Mouse (Mus musculus) MEL (cell line): Measurements from ENCODE around the gene Ace3. TPM values are rescaled to one million over a fixed set of nuclear protein-coding genes. Genes with fewer than 3 reads are reported as not detected.

ENCODE experiments used
- DNase-seq: peaks from one replicate; pipeline ENCODE4 v3.0.0; 2011; ENCODE audit warnings: low read depth, low spot score
- H3K27ac ChIP-seq: 2 replicates; pipeline ENCODE4 v1.5.1; 2012; ENCODE audit warnings: low read depth, mild to moderate bottlenecking, control low read depth, low read length, moderate library complexity; ENCODE audit not compliant: control insufficient read depth
- H3K27me3 ChIP-seq, 2 experiments: fragments of 150-350 bp in 1 of 2; sonication (generic) in 1 of 2; 2 replicates each; pipeline ENCODE4 v1.6.1; 2012; ENCODE audit warnings: low read length in 2 of 2, mild to moderate bottlenecking in 2 of 2, improper control_type of control experiment in 1 of 2, moderate library complexity in 1 of 2; ENCODE audit not compliant: insufficient read depth in 2 of 2, control insufficient read depth in 1 of 2
- H3K36me3 ChIP-seq, 2 experiments: 2 replicates each; pipeline ENCODE4 v1.6.1; 2012 to 2014; ENCODE audit warnings: low read length in 2 of 2, improper control_type of control experiment in 1 of 2, inconsistent platforms in 1 of 2, mild to moderate bottlenecking in 1 of 2; ENCODE audit not compliant: insufficient read depth in 2 of 2, control insufficient read depth in 1 of 2
- H3K4me1 ChIP-seq, 2 experiments: fragments of 150-350 bp in 1 of 2; sonication (generic) in 1 of 2; 2 replicates each; pipeline ENCODE4 v1.6.1; 2012; ENCODE audit warnings: low read length in 2 of 2, improper control_type of control experiment in 1 of 2, mild to moderate bottlenecking in 1 of 2; ENCODE audit not compliant: insufficient read depth in 2 of 2, control insufficient read depth in 1 of 2
- H3K4me3 ChIP-seq, 2 experiments: fragments of 150-350 bp in 1 of 2; sonication (generic) in 1 of 2; 2 replicates each; pipeline ENCODE4 v1.5.1; 2012; ENCODE audit warnings: low read depth in 2 of 2, low read length in 2 of 2, mild to moderate bottlenecking in 2 of 2, moderate library complexity in 2 of 2, control low read depth in 1 of 2, improper control_type of control experiment in 1 of 2; ENCODE audit not compliant: control insufficient read depth in 1 of 2, insufficient read depth in 1 of 2
- H3K79me2 ChIP-seq: 2 replicates; pipeline ENCODE4 v1.6.1; 2012; ENCODE audit warnings: mild to moderate bottlenecking, low read length, moderate library complexity; ENCODE audit not compliant: control insufficient read depth, poor library complexity, insufficient read depth
- H3K9ac ChIP-seq: 2 replicates; pipeline ENCODE4 v1.6.1; 2012; ENCODE audit warnings: low read depth, mild to moderate bottlenecking, control low read depth, low read length, moderate library complexity; ENCODE audit not compliant: control insufficient read depth, poor library complexity, severe bottlenecking
- H3K9me3 ChIP-seq: fragments of 150-350 bp; sonication (generic); replicated peaks from 2 replicates; pipeline ENCODE4 v1.6.1; 2012; ENCODE audit warnings: mild to moderate bottlenecking, low read length, improper control_type of control experiment, moderate library complexity; ENCODE audit not compliant: insufficient read depth
- BHLHE40 ChIP-seq: IDR thresholded peaks from 2 replicates; pipeline ENCODE4 v1.6.1; 2012; ENCODE audit warnings: low read depth, mild to moderate bottlenecking, inconsistent platforms, low read length, improper control_type of control experiment, borderline replicate concordance
- CHD1 ChIP-seq: IDR thresholded peaks from 2 replicates; pipeline ENCODE4 v1.6.1; 2012; ENCODE audit warnings: low read depth, mild to moderate bottlenecking, inconsistent platforms, low read length, improper control_type of control experiment
- CHD2 ChIP-seq: IDR thresholded peaks from 2 replicates; pipeline ENCODE4 v1.6.1; 2011; ENCODE audit warnings: low read length, improper control_type of control experiment
- CTCF ChIP-seq, 3 experiments: IDR thresholded peaks in 2 of 3; conservative IDR thresholded peaks in 1 of 3; 2 replicates each; pipeline ENCODE4 v1.5.1; 2011 to 2012; ENCODE audit warnings: low read length in 3 of 3, low read depth in 2 of 3, mild to moderate bottlenecking in 2 of 3, improper control_type of control experiment in 1 of 3, inconsistent platforms in 1 of 3, mixed read lengths in 1 of 3, moderate library complexity in 1 of 3; ENCODE audit not compliant: control insufficient read depth in 1 of 3, insufficient read depth in 1 of 3, poor library complexity in 1 of 3, severe bottlenecking in 1 of 3
- E2F4 ChIP-seq: IDR thresholded peaks from 2 replicates; pipeline ENCODE4 v1.6.1; 2011; ENCODE audit warnings: low read depth, low read length, improper control_type of control experiment, borderline replicate concordance
- ELF1 ChIP-seq: IDR thresholded peaks from 2 replicates; pipeline ENCODE4 v1.6.1; 2014; ENCODE audit warnings: low read depth, mild to moderate bottlenecking, inconsistent platforms, low read length, improper control_type of control experiment, moderate library complexity
- JUND ChIP-seq: IDR thresholded peaks from 2 replicates; pipeline ENCODE4 v1.6.1; 2011; ENCODE audit warnings: low read depth, mild to moderate bottlenecking, improper control_type of control experiment, low read length
- KAT2A ChIP-seq: conservative IDR thresholded peaks from 2 replicates; pipeline ENCODE4 v1.6.1; 2012; ENCODE audit warnings: low read depth, low read length, improper control_type of control experiment, inconsistent platforms
- MAFK ChIP-seq: IDR thresholded peaks from 2 replicates; pipeline ENCODE4 v1.6.1; 2011; ENCODE audit warnings: low read depth, mild to moderate bottlenecking, low read length, improper control_type of control experiment, borderline replicate concordance
- MXI1 ChIP-seq: IDR thresholded peaks from 2 replicates; pipeline ENCODE4 v1.6.1; 2011; ENCODE audit warnings: mild to moderate bottlenecking, low read depth, low read length, improper control_type of control experiment
- MYB ChIP-seq: IDR thresholded peaks from 2 replicates; pipeline ENCODE4 v1.6.1; 2011; ENCODE audit warnings: mild to moderate bottlenecking, low read depth, low read length, improper control_type of control experiment
- NELFE ChIP-seq: IDR thresholded peaks from 2 replicates; pipeline ENCODE4 v1.6.1; 2011; ENCODE audit warnings: low read depth, low read length, improper control_type of control experiment
- NRF1 ChIP-seq: IDR thresholded peaks from 2 replicates; pipeline ENCODE4 v1.6.1; 2014; ENCODE audit warnings: low read depth, mild to moderate bottlenecking, inconsistent platforms, low read length, improper control_type of control experiment, moderate library complexity; ENCODE audit not compliant: poor library complexity, insufficient read depth, severe bottlenecking
- POLR2A ChIP-seq, 2 experiments: IDR thresholded peaks; 2 replicates each; pipeline ENCODE4 v1.6.1; 2011 to 2012; ENCODE audit warnings: low read length in 2 of 2, mild to moderate bottlenecking in 2 of 2, control low read depth in 1 of 2, improper control_type of control experiment in 1 of 2, low read depth in 1 of 2, moderate library complexity in 1 of 2; ENCODE audit not compliant: control insufficient read depth in 1 of 2, insufficient read depth in 1 of 2, poor library complexity in 1 of 2
- POLR2AphosphoS5 ChIP-seq: IDR thresholded peaks from 2 replicates; pipeline ENCODE4 v1.6.1; 2012; ENCODE audit warnings: low read depth, borderline replicate concordance, mild to moderate bottlenecking, inconsistent platforms, low read length, moderate library complexity, mixed read lengths
- RAD21 ChIP-seq: IDR thresholded peaks from 2 replicates; pipeline ENCODE4 v1.6.1; 2011; ENCODE audit warnings: mild to moderate bottlenecking, low read depth, low read length, improper control_type of control experiment
- SMC3 ChIP-seq: IDR thresholded peaks from 2 replicates; pipeline ENCODE4 v1.6.1; 2011; ENCODE audit warnings: low read depth, low read length, improper control_type of control experiment
- TAL1 ChIP-seq: IDR thresholded peaks from 2 replicates; pipeline ENCODE4 v1.6.1; 2012; ENCODE audit warnings: mild to moderate bottlenecking, inconsistent platforms, low read length, moderate library complexity, mixed read lengths
- TBP ChIP-seq: IDR thresholded peaks from 2 replicates; pipeline ENCODE4 v1.8.0; 2011; ENCODE audit warnings: low read depth, low read length, improper control_type of control experiment
- TCF12 ChIP-seq: IDR thresholded peaks from 2 replicates; pipeline ENCODE4 v1.6.1; 2014; ENCODE audit warnings: low read depth, mild to moderate bottlenecking, inconsistent platforms, low read length, improper control_type of control experiment, moderate library complexity
- ZC3H11A ChIP-seq: IDR thresholded peaks from 2 replicates; pipeline ENCODE4 v1.6.1; 2012; ENCODE audit warnings: low read depth, mild to moderate bottlenecking, inconsistent platforms, low read length, improper control_type of control experiment
- ZNF384 ChIP-seq: IDR thresholded peaks from 2 replicates; pipeline ENCODE4 v1.6.1; 2012; ENCODE audit warnings: low read depth, mild to moderate bottlenecking, inconsistent platforms, low read length, improper control_type of control experiment
- polyA plus RNA-seq, 2 experiments: library from polyadenylated mRNA; stranded (reverse) in 1 of 2; unstranded in 1 of 2; fragments of >175 nt in 1 of 2; fragments of >200 nt in 1 of 2; gene quantifications; 2 replicates each; pipeline versions ENCODE4 v1.2.1 to v1.2.4; 2012; ENCODE audit warnings: low replicate concordance in 2 of 2, low read depth in 1 of 2; ENCODE audit not compliant: insufficient read length in 2 of 2, insufficient read depth in 1 of 2, missing spikeins in 1 of 2
- total RNA-seq: library from RNA; depleted of rRNA; stranded (reverse); fragments of 300-350 nt; gene quantifications from 2 replicates; pipeline ENCODE4 v1.2.3, GENCODE M21; 2012

Ace3 gene
- total and polyA plus RNA-seq, 3 experiments, result not detected

DNA sequence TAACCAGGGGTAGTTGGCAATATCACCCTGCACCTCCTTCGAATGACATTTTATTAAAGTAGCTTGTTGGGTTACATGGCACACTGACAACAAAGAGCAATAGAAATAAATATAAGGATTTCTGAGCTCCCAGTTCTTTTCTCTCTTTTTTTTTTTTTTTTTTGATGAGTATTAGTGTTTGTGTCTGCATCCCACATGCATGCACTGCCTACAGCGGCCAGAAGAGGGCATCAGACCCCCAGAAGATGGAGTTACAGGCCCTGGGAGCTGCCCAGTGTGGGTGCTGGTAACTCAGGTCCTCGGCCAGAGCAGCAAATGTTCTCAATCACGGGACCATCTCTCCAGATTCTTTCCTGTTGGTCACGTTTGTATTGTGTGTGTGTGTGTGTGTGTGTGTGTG lies 29.8 kb upstream of the Ace3 start:
- no peak overlapping the region for H3K27ac ChIP-seq
- peaks cover 0 to 8% of the 10 kb centered on the region in 2 experiments; a peak in 2 of 4 replicates for H3K4me1 ChIP-seq
- peak; percentile 68 for DNase-seq
- H3K9ac ChIP-seq, result no peak overlapping the region
- H3K79me2 ChIP-seq, result no peaks in the 10 kb centered on the region
- H3K27me3 ChIP-seq, result no peaks in the 10 kb centered on the region
- peak; percentile 57 for TF ChIP-seq SMC3
- TF ChIP-seq ZC3H11A, result peak; percentile 33; the same call in 1 of the 2 replicates
- TF ChIP-seq ELF1, result no peak
- peak; percentile 61 for TF ChIP-seq RAD21
- peak; percentile 86 for TF ChIP-seq ZNF384
- TF ChIP-seq CTCF (IDR thresholded peaks at IDR 0.05 in 2 of 3, conservative IDR thresholded peaks at IDR 0.05 in 1 of 3; ENCODE audit: control insufficient read depth in 1 of 3, insufficient read depth in 1 of 3, low read depth in 2 of 3, low read length in 3 of 3, poor library complexity in 1 of 3, severe bottlenecking in 1 of 3), result peak in 2 of 3 experiments; percentile 61 to 74
- TF ChIP-seq MAFK, result no peak
- H3K9me3 ChIP-seq, result no peaks in the 10 kb centered on the region
- H3K36me3 ChIP-seq, result 0 out of 4 replicates have a peak, but pooled peaks cover 0 to 1% of the 10 kb centered on the region in 2 experiments
- no peak overlapping the region for H3K4me3 ChIP-seq

DNA sequence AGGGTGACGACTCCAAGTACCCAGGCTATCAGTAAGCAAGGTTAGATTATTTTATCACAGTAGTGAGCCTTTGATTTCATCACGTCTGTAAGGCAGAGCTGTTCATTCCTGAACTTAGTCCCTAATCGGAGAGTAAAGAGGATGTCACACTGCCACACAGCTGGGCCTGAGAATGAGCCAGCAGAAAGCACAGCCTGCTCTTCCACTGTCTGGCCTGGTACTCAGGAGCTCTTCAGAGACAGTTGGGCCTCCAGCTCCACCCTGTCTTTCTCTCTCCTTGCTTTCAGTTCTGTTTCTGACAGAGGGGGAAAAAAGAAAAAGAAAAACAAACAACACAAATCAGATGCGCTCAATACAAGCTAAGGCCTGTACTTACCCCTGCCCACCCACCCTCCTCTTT lies 28.2 kb upstream of the Ace3 start:
- H3K4me1 ChIP-seq, result peaks cover 0 to 4% of the 10 kb centered on the region in 2 experiments; a peak in 1 of 4 replicates
- H3K4me3 ChIP-seq, result no peak overlapping the region
- no peaks in the 10 kb centered on the region for H3K27me3 ChIP-seq
- no peak overlapping the region for H3K27ac ChIP-seq
- H3K9me3 ChIP-seq, result no peaks in the 10 kb centered on the region
- no peak overlapping the region for H3K9ac ChIP-seq
- H3K36me3 ChIP-seq, result no peaks in the 10 kb centered on the region
- H3K79me2 ChIP-seq, result no peaks in the 10 kb centered on the region
- no peak for DNase-seq
- no peak for TF ChIP-seq NRF1
- no peak for TF ChIP-seq TCF12
- no peak for TF ChIP-seq TAL1
- TF ChIP-seq E2F4, result no peak
- no peak for TF ChIP-seq NELFE
- TF ChIP-seq POLR2AphosphoS5, result no peak
- TF ChIP-seq TBP, result no peak
- no peak for TF ChIP-seq POLR2A (IDR thresholded peaks at IDR 0.05; ENCODE audit: control insufficient read depth in 1 of 2, insufficient read depth in 1 of 2, low read depth in 1 of 2, low read length in 2 of 2, poor library complexity in 1 of 2)
- TF ChIP-seq MYB, result no peak
- no peak for TF ChIP-seq MXI1
- TF ChIP-seq JUND, result no peak
- no peak for TF ChIP-seq BHLHE40
- TF ChIP-seq CHD1, result no peak
- TF ChIP-seq ELF1, result no peak
- TF ChIP-seq KAT2A, result no peak
- no peak for TF ChIP-seq CHD2
